Mouse (Mus musculus) heart, postnatal 25 days (tissue): ENCODE data around the gene Gatad1. TPM values are rescaled to one million over a fixed set of nuclear protein-coding genes. Genes with fewer than 3 reads are reported as not detected.
"Not testable (repeated sequence)": the region's sequence is repeated elsewhere in the genome, so short reads cannot be mapped to it uniquely, and the experiment has no call there.

ENCODE experiments used
- DNase-seq: peaks from one replicate; pipeline ENCODE4 v3.0.0; 2022; ENCODE audit warnings: low spot score
- intact Hi-C: fragments of 180-260 bp; cut with DNase I; formaldehyde crosslinking; loops from one replicate; pipeline ENCODE4 v1.15.1; 2025
- total RNA-seq, 2 experiments: library from RNA; stranded (reverse); gene quantifications; 2 replicates each; pipeline ENCODE4 v1.2.3; 2021

The Gatad1 gene
- total RNA-seq, 2 experiments from 2014 or later: 95.4 to 98.0 TPM

GRCm38 (mm10) chr5:3645326-3645725 is 11.7 kb downstream of the Gatad1 start:
- intact Hi-C loops: loop anchor here (5.0 kb wide), 1 partner anchor 157 kb away; the partner anchor contains the start of genes Ankib1 and Krit1
- no peak for DNase-seq

GRCm38 (mm10) chr5:3644621-3645020 is 12.4 kb downstream of the Gatad1 start:
- DNase-seq: no peak
- intact Hi-C loops: loop anchor here (5.0 kb wide), 1 partner anchor 158 kb away; the partner anchor contains the start of genes Ankib1 and Krit1

GRCm38 (mm10) chr5:3635286-3635685 is 21.7 kb downstream of the Gatad1 start:
- DNase-seq: no peak
- intact Hi-C loops: no loop called here

- DNase-seq: no peak
- intact Hi-C loops: no loop called here
These were observed 23.0 kb downstream of the Gatad1 start for GRCm38 (mm10) chr5:3633951-3634350.

GRCm38 (mm10) chr5:3633315-3633714 is 23.7 kb downstream of the Gatad1 start:
- intact Hi-C loops: no loop called here
- no peak for DNase-seq

- intact Hi-C loops: no loop called here
- no peak for DNase-seq
These were observed 24.7 kb downstream of the Gatad1 start for GRCm38 (mm10) chr5:3632285-3632684.

GRCm38 (mm10) chr5:3631512-3632271 is 25.3 kb downstream of the Gatad1 start:
- no peak for DNase-seq
- intact Hi-C loops: no loop called here

GRCm38 (mm10) chr5:3630055-3630454 is 26.9 kb downstream of the Gatad1 start:
- intact Hi-C loops: no loop called here
- DNase-seq: no peak

- no peak for DNase-seq
These were observed 36.5 kb downstream of the Gatad1 start for GRCm38 (mm10) chr5:3620486-3620885.

GRCm38 (mm10) chr5:3611835-3612234 is 45.1 kb downstream of the Gatad1 start:
- DNase-seq, intact Hi-C loops: not testable (repeated sequence)

More at GRCm38 (mm10) chr5:3620486-3620885, 36.5 kb downstream of the Gatad1 start:
- intact Hi-C loops: no loop called here

- intact Hi-C loops: no loop called here
These were observed 47.7 kb downstream of the Gatad1 start for GRCm38 (mm10) chr5:3609241-3609640.

GRCm38 (mm10) chr5:3607114-3607513 is 49.9 kb downstream of the Gatad1 start:
- no peak for DNase-seq
- intact Hi-C loops: no loop called here

More at GRCm38 (mm10) chr5:3609241-3609640, 47.7 kb downstream of the Gatad1 start:
- DNase-seq: no peak

GRCm38 (mm10) chr5:3600790-3601189 is 56.2 kb downstream of the Gatad1 start:
- no peak for DNase-seq

GRCm38 (mm10) chr5:3600298-3600697 is 56.7 kb downstream of the Gatad1 start:
- DNase-seq: no peak
- intact Hi-C loops: no loop called here

More at GRCm38 (mm10) chr5:3600790-3601189, 56.2 kb downstream of the Gatad1 start:
- intact Hi-C loops: no loop called here

GRCm38 (mm10) chr5:3598766-3599165 is 58.2 kb downstream of the Gatad1 start:
- no peak for DNase-seq
- intact Hi-C loops: loop anchor here (5.0 kb wide), 1 partner anchor 56 kb away; the partner anchor contains the start of gene Fam133b

- intact Hi-C loops: loop anchor here (5.0 kb wide), 1 partner anchor 55 kb away; the partner anchor contains the start of gene Fam133b
- no peak for DNase-seq
These were observed 59.8 kb downstream of the Gatad1 start for GRCm38 (mm10) chr5:3597171-3597570.

- intact Hi-C loops: loop anchor here (5.0 kb wide), 1 partner anchor 54 kb away; the partner anchor contains the start of gene Fam133b
- peak; percentile 59 for DNase-seq
These were observed 60.6 kb downstream of the Gatad1 start, which contains the start of gene Rbm48 for GRCm38 (mm10) chr5:3596399-3596766. TSS of gene Rbm48 (minus strand) at chr5:3596585.

- intact Hi-C loops: loop anchor here (5.0 kb wide), 1 partner anchor 54 kb away; the partner anchor contains the start of gene Fam133b
- peak; percentile 90 for DNase-seq
These were observed 61.1 kb downstream of the Gatad1 start, which contains the start of gene Pex1 for GRCm38 (mm10) chr5:3595693-3596398. TSS of gene Pex1 (plus strand) at chr5:3596066.
